Mouse (Mus musculus) megakaryocyte, embryonic 14.5 days (primary cell): ENCODE data around the gene Ubald2.

Experiments
- FLI1 ChIP-seq: IDR thresholded peaks from 2 replicates; pipeline ENCODE4 v1.6.1; 2012; ENCODE audit warnings: low read length, inconsistent platforms, mixed read lengths
- GATA1 ChIP-seq: IDR thresholded peaks from 3 replicates; pipeline ENCODE4 v1.6.1; 2012; ENCODE audit warnings: mixed read lengths, low read length, inconsistent platforms, borderline replicate concordance

DNA sequence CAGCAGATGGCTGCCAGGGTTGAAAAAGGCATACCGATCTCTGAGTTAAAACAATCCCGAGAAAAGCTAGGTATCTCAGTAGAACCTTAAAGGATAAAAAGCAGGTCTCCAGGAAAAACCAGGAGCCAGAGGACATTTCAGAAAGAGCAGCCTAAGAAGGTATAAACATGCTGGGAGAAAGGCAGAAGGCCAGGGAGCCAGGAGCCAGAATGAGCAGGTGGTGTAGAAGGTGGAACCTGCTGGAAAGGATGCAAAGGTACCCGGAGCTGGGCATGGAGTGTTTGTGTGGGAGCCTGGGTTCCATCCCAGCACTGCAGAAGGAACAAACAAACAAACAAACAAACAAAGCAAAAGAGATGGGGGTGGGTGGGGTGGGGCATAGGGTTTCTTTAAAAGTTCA lies 15.4 kb downstream of the Ubald2 start:
- no peak for TF ChIP-seq GATA1
- TF ChIP-seq FLI1, result no peak
